Mouse (Mus musculus) brain, embryonic 14.5 days (tissue): Measurements from ENCODE around the gene Mdh2.

Source experiments
- CTCF ChIP-seq: fragments of 200-500 bp; IDR thresholded peaks from 2 replicates; pipeline ENCODE4 v1.5.1; 2012; ENCODE audit warnings: inconsistent platforms, mild to moderate bottlenecking, moderate library complexity, borderline replicate concordance; ENCODE audit not compliant: insufficient read depth, insufficient read length; ENCODE audit errors: extremely low read depth
- POLR2A ChIP-seq: fragments of 200-500 bp; IDR thresholded peaks from 2 replicates; pipeline ENCODE4 v1.6.1; 2012; ENCODE audit warnings: mild to moderate bottlenecking, inconsistent platforms, borderline replicate concordance; ENCODE audit not compliant: poor library complexity, insufficient read depth, insufficient read length, severe bottlenecking; ENCODE audit errors: extremely low read depth

DNA sequence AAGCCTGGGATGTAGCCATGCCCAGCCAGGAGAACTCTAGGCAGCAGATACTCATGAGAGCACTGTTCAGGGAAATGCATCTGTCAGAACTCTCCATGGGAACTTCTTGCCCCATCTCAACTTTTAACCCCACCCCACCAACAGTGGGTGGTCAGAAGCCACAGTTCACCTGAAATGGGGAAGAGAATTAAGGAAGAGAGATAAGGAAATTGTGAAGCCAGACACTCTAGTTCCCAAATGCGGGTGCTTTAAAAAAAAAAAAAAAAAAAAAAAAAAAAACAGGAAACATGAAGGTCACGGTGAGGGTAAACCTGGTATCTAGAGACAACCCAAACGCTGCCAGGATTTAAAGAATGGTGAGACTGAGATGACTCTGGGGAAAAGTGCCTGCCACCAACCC, 5.8 kb upstream of the Mdh2 start:
- no peak for TF ChIP-seq CTCF
- no peak for TF ChIP-seq POLR2A
